Mouse (Mus musculus): ENCODE measurements around the gene Kctd12.

The Kctd12 gene

GRCm38 (mm10) chr14:102962019-102962418 lies 20.4 kb downstream of the Kctd12 start:
- DNase-seq (ENCODE audit: low spot score) = no peak

- no peak for DNase-seq (ENCODE audit: low spot score)
Measured at GRCm38 (mm10) chr14:102953511-102953910, 28.9 kb downstream of the Kctd12 start.

GRCm38 (mm10) chr14:102951974-102952373 lies 30.5 kb downstream of the Kctd12 start:
- DNase-seq (ENCODE audit: low spot score) = no peak

GRCm38 (mm10) chr14:102947796-102948195 lies 34.6 kb downstream of the Kctd12 start:
- no peak for DNase-seq (ENCODE audit: low spot score)

- no peak for DNase-seq (ENCODE audit: low spot score)
Measured at GRCm38 (mm10) chr14:102942222-102942843, 40.1 kb downstream of the Kctd12 start.

GRCm38 (mm10) chr14:102934878-102935277 lies 47.6 kb downstream of the Kctd12 start:
- DNase-seq (ENCODE audit: low spot score) = peak; percentile 9

- no peak for DNase-seq (ENCODE audit: low spot score)
Measured at GRCm38 (mm10) chr14:102930933-102931332, 51.5 kb downstream of the Kctd12 start.

GRCm38 (mm10) chr14:102929545-102929944 lies 52.9 kb downstream of the Kctd12 start:
- DNase-seq (ENCODE audit: low spot score) = no peak

GRCm38 (mm10) chr14:102927847-102928466 lies 54.5 kb downstream of the Kctd12 start:
- no peak for DNase-seq (ENCODE audit: low spot score)

Measured in left cerebral cortex, adult 11 months (tissue).